Mouse (Mus musculus) R1 (cell line): Measurements from ENCODE around the gene Mroh3.
A peak's percentile ranks its signal among the peaks of the same experiment; 100 is the strongest.

ENCODE experiments used
- DNase-seq: peaks from one replicate; pipeline ENCODE4 v3.0.0-alpha.2; 2018; ENCODE audit warnings: low read depth, low spot score

Mroh3 gene

GRCm38 (mm10) chr1:136212803-136213202 lies at the start of gene Mroh3:
Gene Mroh3, minus strand, starts transcription at chr1:136212828.
- DNase-seq = peak; percentile 62

GRCm38 (mm10) chr1:136260635-136261238 lies 48.1 kb upstream of the Mroh3 start, which contains the start of gene Gpr25:
Gene Gpr25, minus strand, starts transcription at chr1:136260873.
- DNase-seq = no peak

- DNase-seq = peak; percentile 69
Observed at GRCm38 (mm10) chr1:136259893-136260634, 47.4 kb upstream of the Mroh3 start.

GRCm38 (mm10) chr1:136259543-136259892 lies 46.9 kb upstream of the Mroh3 start:
- DNase-seq = peak; percentile 38

DNA sequence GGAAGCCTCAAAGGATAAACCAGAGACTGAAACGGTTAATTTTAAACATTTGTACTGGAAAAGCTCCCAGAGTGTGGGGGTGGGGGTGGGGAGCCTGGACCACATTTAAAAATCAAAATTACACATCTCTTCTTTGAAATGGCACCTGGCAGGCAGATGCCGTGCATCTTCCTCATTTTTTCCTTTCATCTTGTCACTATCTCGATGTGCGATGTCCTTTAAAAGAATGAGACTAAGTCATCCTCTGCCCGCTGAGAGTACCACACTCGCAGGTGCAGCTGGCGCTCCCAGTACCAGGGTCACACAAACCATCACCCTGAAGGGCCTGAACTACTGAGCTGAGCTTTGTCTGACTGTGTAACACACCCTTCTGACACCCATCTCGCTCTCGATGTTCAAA lies 45.9 kb upstream of the Mroh3 start:
- DNase-seq = no peak

DNA sequence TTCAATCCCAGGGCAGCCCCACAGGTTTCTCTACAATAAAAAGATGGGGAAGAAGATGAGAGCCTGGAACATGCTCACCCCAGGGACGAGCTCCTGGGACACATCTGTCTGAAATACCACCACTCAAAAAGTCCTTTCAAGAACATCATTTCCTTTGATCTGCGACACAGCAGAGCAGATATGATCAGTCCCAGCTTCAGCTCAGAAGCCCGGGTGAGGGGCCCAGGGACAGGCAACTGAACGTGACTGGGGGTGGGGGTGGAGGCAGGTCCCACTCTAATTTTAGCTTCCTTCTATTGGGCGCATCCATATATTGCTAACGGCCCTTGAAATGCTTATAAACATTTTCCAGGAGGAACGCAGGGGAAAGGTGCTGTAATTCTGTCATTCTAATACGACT lies 43.0 kb upstream of the Mroh3 start:
- DNase-seq = no peak

- DNase-seq = no peak
Observed at GRCm38 (mm10) chr1:136255174-136255573, 42.5 kb upstream of the Mroh3 start.

- DNase-seq = no peak
Observed at GRCm38 (mm10) chr1:136254503-136255065, 42.0 kb upstream of the Mroh3 start.

DNA sequence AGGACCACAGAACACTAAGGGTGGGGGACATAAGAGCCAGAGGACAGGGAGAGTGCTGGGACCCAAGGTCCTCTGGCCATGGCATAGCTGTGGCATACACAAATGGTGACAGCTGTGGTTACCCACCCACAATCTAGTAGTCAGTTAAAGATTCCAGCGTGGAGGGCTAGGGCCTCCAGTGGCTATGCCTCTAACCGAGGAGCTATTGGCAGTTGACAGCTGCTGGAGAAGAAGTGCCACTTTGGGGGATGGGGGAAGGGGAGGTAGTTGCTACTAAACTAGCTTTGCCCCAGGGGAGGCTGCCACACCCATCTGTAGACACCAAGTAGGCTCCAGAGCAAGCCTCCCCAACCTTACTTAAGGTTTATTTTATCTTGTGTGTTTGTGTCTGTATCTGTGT lies 40.8 kb upstream of the Mroh3 start:
- DNase-seq = no peak

DNA sequence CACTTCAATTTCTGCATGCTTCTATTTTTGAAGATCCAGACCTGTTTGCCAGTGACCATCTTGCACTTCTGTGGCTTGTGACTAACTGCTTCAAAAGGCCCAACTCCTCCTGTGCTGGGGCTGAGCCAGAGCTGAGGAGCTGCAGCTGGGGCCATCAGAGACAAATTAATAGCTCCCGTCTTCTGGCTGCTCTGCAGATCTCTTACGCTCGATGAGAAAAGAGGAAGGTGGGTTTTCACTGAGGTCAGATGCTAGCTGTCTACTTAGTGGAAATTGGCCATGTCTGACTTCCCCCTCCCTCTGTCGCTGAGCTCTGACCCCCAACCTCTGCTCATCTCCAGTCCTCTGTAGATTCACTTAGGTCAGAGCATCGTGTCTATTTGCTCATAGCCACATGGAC lies 37.0 kb upstream of the Mroh3 start:
- DNase-seq = no peak

- no peak for DNase-seq
Observed at GRCm38 (mm10) chr1:136247393-136247792, 34.8 kb upstream of the Mroh3 start.

DNA sequence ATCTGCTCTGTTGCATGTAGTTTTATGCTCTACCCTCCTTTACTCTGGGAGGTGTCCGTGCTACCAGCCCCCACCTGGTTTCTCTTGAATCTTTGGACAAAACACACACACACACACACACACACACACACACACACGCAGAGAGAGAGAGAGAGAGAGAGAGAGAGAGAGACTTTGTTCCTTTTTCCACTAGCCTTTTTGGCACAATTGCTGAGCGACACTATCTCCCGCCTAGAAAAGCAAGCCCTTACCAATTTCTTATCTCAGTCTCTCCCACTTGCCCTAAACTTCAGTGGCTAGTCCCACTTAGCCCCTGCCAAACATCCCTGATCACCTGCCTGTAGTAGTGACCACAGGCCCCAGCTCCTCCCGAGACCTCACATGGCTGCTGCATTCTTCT lies 31.8 kb upstream of the Mroh3 start:
- no peak for DNase-seq

- DNase-seq = no peak
Observed at GRCm38 (mm10) chr1:136241801-136242200, 29.2 kb upstream of the Mroh3 start.

GRCm38 (mm10) chr1:136238495-136238894 lies 25.9 kb upstream of the Mroh3 start:
- DNase-seq = no peak

- no peak for DNase-seq
Observed at GRCm38 (mm10) chr1:136234595-136235092, 22.0 kb upstream of the Mroh3 start.

- peak; percentile 94 for DNase-seq
Observed at GRCm38 (mm10) chr1:136233892-136234594, 21.4 kb upstream of the Mroh3 start, which contains the start of gene Inava. Gene Inava, minus strand, starts transcription at chr1:136234264.

- peak; percentile 49 for DNase-seq
Observed at GRCm38 (mm10) chr1:136232986-136233790, 20.6 kb upstream of the Mroh3 start.

- no peak for DNase-seq
Observed at GRCm38 (mm10) chr1:136232285-136232926, 19.8 kb upstream of the Mroh3 start.

- peak; percentile 75 for DNase-seq
Observed at GRCm38 (mm10) chr1:136231596-136231995, 19.0 kb upstream of the Mroh3 start.

DNA sequence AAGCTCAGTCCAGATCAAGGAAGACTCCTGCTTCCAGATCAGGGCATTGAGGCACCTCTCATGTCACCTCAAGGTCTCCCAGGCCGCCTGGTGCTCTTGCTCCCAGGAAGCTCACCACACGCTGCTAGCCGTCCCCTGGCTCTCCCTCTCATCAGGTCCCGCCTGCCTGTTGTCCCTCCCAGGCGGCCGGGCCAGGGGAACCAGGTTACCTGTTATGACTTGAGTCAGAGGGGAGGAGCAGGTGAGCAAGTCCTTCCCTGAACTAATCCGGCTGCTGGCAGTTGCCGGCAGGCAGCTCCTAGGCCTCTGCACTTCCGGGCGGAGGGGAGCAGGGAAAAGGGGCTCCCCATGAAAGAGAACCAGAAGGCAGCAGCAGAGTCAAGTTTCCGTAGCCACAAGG lies 17.6 kb upstream of the Mroh3 start:
- no peak for DNase-seq

DNA sequence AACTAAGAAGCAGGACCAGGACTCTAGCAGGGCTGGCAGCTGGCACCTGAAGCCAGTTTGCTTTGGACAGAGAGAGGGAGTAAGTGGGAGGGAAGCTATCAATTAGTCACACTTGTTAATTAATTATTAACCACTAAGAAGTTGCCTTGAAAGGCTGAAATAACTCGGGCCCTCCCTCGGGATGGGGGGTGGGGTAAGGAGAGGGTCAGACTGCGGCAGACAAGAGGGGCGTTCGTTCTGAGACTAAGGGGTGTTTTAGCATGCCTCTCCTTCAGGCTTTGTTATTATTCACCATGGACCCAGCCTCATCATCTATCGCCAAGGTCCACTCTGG lies 16.4 kb upstream of the Mroh3 start:
- DNase-seq = no peak
